Mouse (Mus musculus): ENCODE measurements around the gene Inha.

DNA sequence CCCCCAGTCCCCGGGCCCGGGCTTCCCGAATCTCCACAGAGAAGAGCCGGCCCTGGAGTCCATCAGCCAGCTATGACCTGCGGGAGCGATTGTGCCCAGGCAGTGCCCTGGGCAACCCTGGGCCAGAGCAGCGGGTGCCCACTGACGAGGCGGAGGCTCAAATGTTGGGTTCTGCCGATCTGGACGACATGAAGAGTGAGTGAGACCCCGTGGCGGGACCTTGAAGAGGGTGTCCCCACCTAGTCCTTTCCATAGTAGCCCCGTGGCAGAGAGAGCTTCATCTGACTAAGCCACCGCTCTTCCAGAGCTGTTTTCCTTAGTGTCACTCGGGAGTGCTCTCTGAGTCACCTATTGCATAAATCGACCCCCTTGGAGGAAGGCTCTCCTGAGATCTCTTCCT, 42.0 kb downstream of the Inha start:
- TF ChIP-seq GATA1 (IDR thresholded peaks at IDR 0.05; ENCODE audit: low read length), result no peak
- no peak for TF ChIP-seq TAL1 (IDR thresholded peaks at IDR 0.05; ENCODE audit: low read length)

All from erythroblast, embryonic 14.5 days (primary cell).